Mouse (Mus musculus) left cerebral cortex, postnatal 25 days (tissue): ENCODE measurements around the gene Slc25a44. TPM values are rescaled to one million over a fixed set of nuclear protein-coding genes. Genes with fewer than 3 reads are reported as not detected.
A peak's percentile ranks its signal among the peaks of the same experiment; 100 is the strongest.
"Not testable (repeated sequence)": the region's sequence is repeated elsewhere in the genome, so short reads cannot be mapped to it uniquely, and the experiment has no call there.

ENCODE experiments used
- DNase-seq, 2 experiments: peaks; one replicate each; pipeline ENCODE4 v3.0.0; 2022; ENCODE audit warnings: low spot score in 2 of 2, mixed read lengths in 1 of 2
- intact Hi-C: fragments of 180-260 bp; cut with DNase I; formaldehyde crosslinking; loops from one replicate; pipeline ENCODE4 v1.15.1; 2025
- total RNA-seq, 2 experiments: library from RNA; stranded (reverse); gene quantifications; 2 replicates each; pipeline ENCODE4 v1.2.3; 2021

The Slc25a44 gene
- total RNA-seq, 2 experiments from 2014 or later, result 77.4 to 79.3 TPM

- intact Hi-C loops, result no loop called here
- DNase-seq, result peak; percentile 36 to 68
Measured at GRCm38 (mm10) chr3:88422020-88422720, 2.8 kb downstream of the Slc25a44 start.

GRCm38 (mm10) chr3:88420771-88421170 is 4.2 kb downstream of the Slc25a44 start:
- intact Hi-C loops, result no loop called here
- no peak for DNase-seq

GRCm38 (mm10) chr3:88418016-88418415 is 6.9 kb downstream of the Slc25a44 start:
- intact Hi-C loops, result no loop called here
- DNase-seq, result no peak

GRCm38 (mm10) chr3:88415668-88416067 is 9.3 kb downstream of the Slc25a44 start:
- no peak for DNase-seq
- intact Hi-C loops, result no loop called here

GRCm38 (mm10) chr3:88412636-88413035 is 12.3 kb downstream of the Slc25a44 start:
- intact Hi-C loops, result no loop called here
- no peak for DNase-seq

GRCm38 (mm10) chr3:88411681-88412080 is 13.3 kb downstream of the Slc25a44 start:
- DNase-seq, result no peak
- intact Hi-C loops, result no loop called here

GRCm38 (mm10) chr3:88410645-88411031 is 14.3 kb downstream of the Slc25a44 start:
- intact Hi-C loops, result no loop called here
- DNase-seq, result no peak

- DNase-seq, result peak; percentile 90 to 93
- intact Hi-C loops, result no loop called here
Measured at GRCm38 (mm10) chr3:88409741-88410644, 14.9 kb downstream of the Slc25a44 start, which contains the start of gene Pmf1. Gene Pmf1 (minus strand): TSS chr3:88410331.

GRCm38 (mm10) chr3:88408953-88409352 is 16.0 kb downstream of the Slc25a44 start:
- intact Hi-C loops, result no loop called here
- no peak for DNase-seq

GRCm38 (mm10) chr3:88407529-88407928 is 17.4 kb downstream of the Slc25a44 start:
- intact Hi-C loops, result loop anchor here (1.0 to 2.0 kb wide), 2 partner anchors 60 to 115 kb away; no protein-coding TSS in a partner anchor
- DNase-seq, result peak in 1 of 2 experiments; percentile 17

GRCm38 (mm10) chr3:88407090-88407489 is 17.8 kb downstream of the Slc25a44 start:
- DNase-seq, result peak; percentile 66 to 83

GRCm38 (mm10) chr3:88403522-88404230 is 21.3 kb downstream of the Slc25a44 start:
- intact Hi-C loops, result no loop called here
- DNase-seq, result no peak

More at GRCm38 (mm10) chr3:88407090-88407489, 17.8 kb downstream of the Slc25a44 start:
- intact Hi-C loops, result loop anchor here (1.0 to 2.0 kb wide), 2 partner anchors 60 to 116 kb away; no protein-coding TSS in a partner anchor

GRCm38 (mm10) chr3:88398666-88399065 is 26.3 kb downstream of the Slc25a44 start:
- intact Hi-C loops, result no loop called here

GRCm38 (mm10) chr3:88395742-88396141 is 29.2 kb downstream of the Slc25a44 start:
- intact Hi-C loops, result no loop called here
- DNase-seq, result no peak

More at GRCm38 (mm10) chr3:88398666-88399065, 26.3 kb downstream of the Slc25a44 start:
- DNase-seq, result no peak

GRCm38 (mm10) chr3:88395288-88395687 is 29.7 kb downstream of the Slc25a44 start:
- intact Hi-C loops, result no loop called here
- no peak for DNase-seq

GRCm38 (mm10) chr3:88393776-88394375 is 31.1 kb downstream of the Slc25a44 start:
- no peak for DNase-seq
- intact Hi-C loops, result no loop called here

GRCm38 (mm10) chr3:88384364-88384763 is 40.6 kb downstream of the Slc25a44 start, which contains the start of gene Bglap:
Gene Bglap (minus strand): TSS chr3:88384464.
- intact Hi-C loops, result no loop called here
- no peak for DNase-seq

- intact Hi-C loops, DNase-seq: not testable (repeated sequence)
Measured at GRCm38 (mm10) chr3:88382383-88382782, 42.6 kb downstream of the Slc25a44 start.
